Mouse (Mus musculus) MEL (cell line): ENCODE measurements at regions not wholly inside any gene's neighbourhood (a gene's known extent, or its start where the extent isn't known, plus 50 kb on each side); places are given as distances from the start of the nearest gene placed in this dataset.
A peak's percentile ranks its signal among the peaks of the same experiment; 100 is the strongest.

ENCODE experiments used
- DNase-seq: peaks from one replicate; pipeline ENCODE4 v3.0.0; 2011; ENCODE audit warnings: low read depth, low spot score
- H3K27ac ChIP-seq: 2 replicates; pipeline ENCODE4 v1.5.1; 2012; ENCODE audit warnings: low read depth, mild to moderate bottlenecking, control low read depth, low read length, moderate library complexity; ENCODE audit not compliant: control insufficient read depth
- H3K27me3 ChIP-seq, 2 experiments: fragments of 150-350 bp in 1 of 2; sonication (generic) in 1 of 2; 2 replicates each; pipeline ENCODE4 v1.6.1; 2012; ENCODE audit warnings: low read length in 2 of 2, mild to moderate bottlenecking in 2 of 2, improper control_type of control experiment in 1 of 2, moderate library complexity in 1 of 2; ENCODE audit not compliant: insufficient read depth in 2 of 2, control insufficient read depth in 1 of 2
- H3K36me3 ChIP-seq, 2 experiments: 2 replicates each; pipeline ENCODE4 v1.6.1; 2012 to 2014; ENCODE audit warnings: low read length in 2 of 2, improper control_type of control experiment in 1 of 2, inconsistent platforms in 1 of 2, mild to moderate bottlenecking in 1 of 2; ENCODE audit not compliant: insufficient read depth in 2 of 2, control insufficient read depth in 1 of 2
- H3K4me1 ChIP-seq, 2 experiments: fragments of 150-350 bp in 1 of 2; sonication (generic) in 1 of 2; 2 replicates each; pipeline ENCODE4 v1.6.1; 2012; ENCODE audit warnings: low read length in 2 of 2, improper control_type of control experiment in 1 of 2, mild to moderate bottlenecking in 1 of 2; ENCODE audit not compliant: insufficient read depth in 2 of 2, control insufficient read depth in 1 of 2
- H3K4me3 ChIP-seq, 2 experiments: fragments of 150-350 bp in 1 of 2; sonication (generic) in 1 of 2; 2 replicates each; pipeline ENCODE4 v1.5.1; 2012; ENCODE audit warnings: low read depth in 2 of 2, low read length in 2 of 2, mild to moderate bottlenecking in 2 of 2, moderate library complexity in 2 of 2, control low read depth in 1 of 2, improper control_type of control experiment in 1 of 2; ENCODE audit not compliant: control insufficient read depth in 1 of 2, insufficient read depth in 1 of 2
- H3K79me2 ChIP-seq: 2 replicates; pipeline ENCODE4 v1.6.1; 2012; ENCODE audit warnings: mild to moderate bottlenecking, low read length, moderate library complexity; ENCODE audit not compliant: control insufficient read depth, poor library complexity, insufficient read depth
- H3K9ac ChIP-seq: 2 replicates; pipeline ENCODE4 v1.6.1; 2012; ENCODE audit warnings: low read depth, mild to moderate bottlenecking, control low read depth, low read length, moderate library complexity; ENCODE audit not compliant: control insufficient read depth, poor library complexity, severe bottlenecking
- H3K9me3 ChIP-seq: fragments of 150-350 bp; sonication (generic); replicated peaks from 2 replicates; pipeline ENCODE4 v1.6.1; 2012; ENCODE audit warnings: mild to moderate bottlenecking, low read length, improper control_type of control experiment, moderate library complexity; ENCODE audit not compliant: insufficient read depth
- BHLHE40 ChIP-seq: IDR thresholded peaks from 2 replicates; pipeline ENCODE4 v1.6.1; 2012; ENCODE audit warnings: low read depth, mild to moderate bottlenecking, inconsistent platforms, low read length, improper control_type of control experiment, borderline replicate concordance
- CHD2 ChIP-seq: IDR thresholded peaks from 2 replicates; pipeline ENCODE4 v1.6.1; 2011; ENCODE audit warnings: low read length, improper control_type of control experiment
- E2F4 ChIP-seq: IDR thresholded peaks from 2 replicates; pipeline ENCODE4 v1.6.1; 2011; ENCODE audit warnings: low read depth, low read length, improper control_type of control experiment, borderline replicate concordance
- ELF1 ChIP-seq: IDR thresholded peaks from 2 replicates; pipeline ENCODE4 v1.6.1; 2014; ENCODE audit warnings: low read depth, mild to moderate bottlenecking, inconsistent platforms, low read length, improper control_type of control experiment, moderate library complexity
- EP300 ChIP-seq, 2 experiments: IDR thresholded peaks; 2 replicates each; pipeline ENCODE4 v1.6.1; 2011; ENCODE audit warnings: improper control_type of control experiment in 2 of 2, low read length in 2 of 2, low read depth in 1 of 2, mild to moderate bottlenecking in 1 of 2
- ETS1 ChIP-seq: IDR thresholded peaks from 2 replicates; pipeline ENCODE4 v1.6.1; 2012; ENCODE audit warnings: low read depth, mild to moderate bottlenecking, inconsistent platforms, low read length, improper control_type of control experiment, moderate library complexity
- GABPA ChIP-seq: IDR thresholded peaks from 2 replicates; pipeline ENCODE4 v1.6.1; 2012; ENCODE audit warnings: low read depth, mild to moderate bottlenecking, inconsistent platforms, low read length, improper control_type of control experiment, moderate library complexity
- GATA1 ChIP-seq: IDR thresholded peaks from 2 replicates; pipeline ENCODE4 v1.6.1; 2011; ENCODE audit warnings: low read depth, low read length, improper control_type of control experiment
- HCFC1 ChIP-seq: IDR thresholded peaks from 2 replicates; pipeline ENCODE4 v1.6.1; 2012; ENCODE audit warnings: low read depth, mild to moderate bottlenecking, inconsistent platforms, low read length, improper control_type of control experiment, moderate library complexity
- JUND ChIP-seq: IDR thresholded peaks from 2 replicates; pipeline ENCODE4 v1.6.1; 2011; ENCODE audit warnings: low read depth, mild to moderate bottlenecking, improper control_type of control experiment, low read length
- KAT2A ChIP-seq: conservative IDR thresholded peaks from 2 replicates; pipeline ENCODE4 v1.6.1; 2012; ENCODE audit warnings: low read depth, low read length, improper control_type of control experiment, inconsistent platforms
- MAFK ChIP-seq: IDR thresholded peaks from 2 replicates; pipeline ENCODE4 v1.6.1; 2011; ENCODE audit warnings: low read depth, mild to moderate bottlenecking, low read length, improper control_type of control experiment, borderline replicate concordance
- MAX ChIP-seq: IDR thresholded peaks from 2 replicates; pipeline ENCODE4 v1.6.1; 2011; ENCODE audit warnings: low read length, improper control_type of control experiment
- MAZ ChIP-seq: IDR thresholded peaks from 2 replicates; pipeline ENCODE4 v1.6.1; 2012; ENCODE audit warnings: low read depth, mild to moderate bottlenecking, inconsistent platforms, low read length, improper control_type of control experiment
- MEF2A ChIP-seq: IDR thresholded peaks from 2 replicates; pipeline ENCODE4 v1.6.1; 2014; ENCODE audit warnings: low read depth, mild to moderate bottlenecking, inconsistent platforms, low read length, improper control_type of control experiment; ENCODE audit not compliant: poor library complexity, insufficient replicate concordance, severe bottlenecking; ENCODE audit errors: extremely low read depth
- MXI1 ChIP-seq: IDR thresholded peaks from 2 replicates; pipeline ENCODE4 v1.6.1; 2011; ENCODE audit warnings: mild to moderate bottlenecking, low read depth, low read length, improper control_type of control experiment
- MYB ChIP-seq: IDR thresholded peaks from 2 replicates; pipeline ENCODE4 v1.6.1; 2011; ENCODE audit warnings: mild to moderate bottlenecking, low read depth, low read length, improper control_type of control experiment
- MYC ChIP-seq: IDR thresholded peaks from 2 replicates; pipeline ENCODE4 v1.6.1; 2011; ENCODE audit warnings: low read depth, mild to moderate bottlenecking, low read length, improper control_type of control experiment, moderate library complexity
- NELFE ChIP-seq: IDR thresholded peaks from 2 replicates; pipeline ENCODE4 v1.6.1; 2011; ENCODE audit warnings: low read depth, low read length, improper control_type of control experiment
- NRF1 ChIP-seq: IDR thresholded peaks from 2 replicates; pipeline ENCODE4 v1.6.1; 2014; ENCODE audit warnings: low read depth, mild to moderate bottlenecking, inconsistent platforms, low read length, improper control_type of control experiment, moderate library complexity; ENCODE audit not compliant: poor library complexity, insufficient read depth, severe bottlenecking
- POLR2A ChIP-seq, 2 experiments: IDR thresholded peaks; 2 replicates each; pipeline ENCODE4 v1.6.1; 2011 to 2012; ENCODE audit warnings: low read length in 2 of 2, mild to moderate bottlenecking in 2 of 2, control low read depth in 1 of 2, improper control_type of control experiment in 1 of 2, low read depth in 1 of 2, moderate library complexity in 1 of 2; ENCODE audit not compliant: control insufficient read depth in 1 of 2, insufficient read depth in 1 of 2, poor library complexity in 1 of 2
- POLR2AphosphoS2 ChIP-seq: IDR thresholded peaks from 2 replicates; pipeline ENCODE4 v1.6.1; 2011; ENCODE audit warnings: low read length, improper control_type of control experiment
- POLR2AphosphoS5 ChIP-seq: IDR thresholded peaks from 2 replicates; pipeline ENCODE4 v1.6.1; 2012; ENCODE audit warnings: low read depth, borderline replicate concordance, mild to moderate bottlenecking, inconsistent platforms, low read length, moderate library complexity, mixed read lengths
- RAD21 ChIP-seq: IDR thresholded peaks from 2 replicates; pipeline ENCODE4 v1.6.1; 2011; ENCODE audit warnings: mild to moderate bottlenecking, low read depth, low read length, improper control_type of control experiment
- RCOR1 ChIP-seq: IDR thresholded peaks from 2 replicates; pipeline ENCODE4 v1.6.1; 2012; ENCODE audit warnings: low read depth, mild to moderate bottlenecking, inconsistent platforms, low read length, improper control_type of control experiment
- SIN3A ChIP-seq: IDR thresholded peaks from 2 replicates; pipeline ENCODE4 v1.6.1; 2012; ENCODE audit warnings: low read length, improper control_type of control experiment, inconsistent platforms
- SMC3 ChIP-seq: IDR thresholded peaks from 2 replicates; pipeline ENCODE4 v1.6.1; 2011; ENCODE audit warnings: low read depth, low read length, improper control_type of control experiment
- TAL1 ChIP-seq: IDR thresholded peaks from 2 replicates; pipeline ENCODE4 v1.6.1; 2012; ENCODE audit warnings: mild to moderate bottlenecking, inconsistent platforms, low read length, moderate library complexity, mixed read lengths
- TBP ChIP-seq: IDR thresholded peaks from 2 replicates; pipeline ENCODE4 v1.8.0; 2011; ENCODE audit warnings: low read depth, low read length, improper control_type of control experiment
- TCF12 ChIP-seq: IDR thresholded peaks from 2 replicates; pipeline ENCODE4 v1.6.1; 2014; ENCODE audit warnings: low read depth, mild to moderate bottlenecking, inconsistent platforms, low read length, improper control_type of control experiment, moderate library complexity
- UBTF ChIP-seq: IDR thresholded peaks from 2 replicates; pipeline ENCODE4 v1.6.1; 2012; ENCODE audit warnings: low read depth, mild to moderate bottlenecking, inconsistent platforms, low read length, improper control_type of control experiment, moderate library complexity, borderline replicate concordance; ENCODE audit not compliant: insufficient read depth
- USF1 ChIP-seq: IDR thresholded peaks from 2 replicates; pipeline ENCODE4 v1.6.1; 2014; ENCODE audit warnings: low read depth, mild to moderate bottlenecking, inconsistent platforms, low read length, improper control_type of control experiment, moderate library complexity
- USF2 ChIP-seq, 2 experiments: IDR thresholded peaks; 2 replicates each; pipeline ENCODE4 v1.6.1; 2011 to 2012; ENCODE audit warnings: improper control_type of control experiment in 2 of 2, low read length in 2 of 2, borderline replicate concordance in 1 of 2, inconsistent platforms in 1 of 2, low read depth in 1 of 2, mild to moderate bottlenecking in 1 of 2; ENCODE audit not compliant: insufficient read depth in 1 of 2
- ZC3H11A ChIP-seq: IDR thresholded peaks from 2 replicates; pipeline ENCODE4 v1.6.1; 2012; ENCODE audit warnings: low read depth, mild to moderate bottlenecking, inconsistent platforms, low read length, improper control_type of control experiment
- ZKSCAN1 ChIP-seq: IDR thresholded peaks from 2 replicates; pipeline ENCODE4 v1.6.1; 2012; ENCODE audit warnings: low read depth, mild to moderate bottlenecking, inconsistent platforms, low read length, improper control_type of control experiment, moderate library complexity
- ZMIZ1 ChIP-seq: IDR thresholded peaks from 2 replicates; pipeline ENCODE4 v1.6.1; 2012; ENCODE audit warnings: low read depth, mild to moderate bottlenecking, inconsistent platforms, low read length, improper control_type of control experiment, moderate library complexity
- ZNF384 ChIP-seq: IDR thresholded peaks from 2 replicates; pipeline ENCODE4 v1.6.1; 2012; ENCODE audit warnings: low read depth, mild to moderate bottlenecking, inconsistent platforms, low read length, improper control_type of control experiment

- Histone ChIP-seq H3K27ac (peak overlapping the region; percentile 60), H3K79me2 (no peaks in the 10 kb centered on the region), H3K27me3 (no peaks in the 10 kb centered on the region), H3K36me3 (peaks cover 0 to 25% of the 10 kb centered on the region in 2 experiments; a peak in 2 of 4 replicates), H3K9ac (no peak overlapping the region), H3K4me3 (no peak overlapping the region), H3K9me3 (no peaks in the 10 kb centered on the region), H3K4me1 (peaks cover 14 to 44% of the 10 kb centered on the region in 2 experiments)
- DNase-seq, result peak; percentile 59
- TF ChIP-seq ELF1, result no peak
- peak; percentile 96 for TF ChIP-seq MYB
- peak; percentile 80; the same call in 1 of the 2 replicates for TF ChIP-seq JUND
- peak; percentile 94 for TF ChIP-seq SIN3A
- no peak; the same call in 1 of the 2 replicates for TF ChIP-seq NELFE
- peak; percentile 95 to 99 for TF ChIP-seq EP300 (IDR thresholded peaks at IDR 0.05; ENCODE audit: low read depth in 1 of 2, low read length in 2 of 2)
- TF ChIP-seq UBTF, result no peak
- TF ChIP-seq TAL1, result no peak
- no peak for TF ChIP-seq SMC3
- TF ChIP-seq GABPA, result no peak
- 0 out of 2 replicates have a peak, but pooled peaks have one; percentile 21 for TF ChIP-seq MAFK
- no peak for TF ChIP-seq USF2 (IDR thresholded peaks at IDR 0.05; ENCODE audit: borderline replicate concordance in 1 of 2, insufficient read depth in 1 of 2, low read depth in 1 of 2, low read length in 2 of 2)
- TF ChIP-seq MAZ, result 0 out of 2 replicates have a peak, but pooled peaks have one; percentile 36
- peak; percentile 95 for TF ChIP-seq TCF12
- TF ChIP-seq ZNF384, result no peak
- TF ChIP-seq NRF1, result no peak
- TF ChIP-seq E2F4, result 0 out of 2 replicates have a peak, but pooled peaks have one; percentile 55
- TF ChIP-seq POLR2AphosphoS5, result no peak
- TF ChIP-seq HCFC1, result 0 out of 2 replicates have a peak, but pooled peaks have one; percentile 19
- TF ChIP-seq MYC, result 0 out of 2 replicates have a peak, but pooled peaks have one; percentile 35
- no peak for TF ChIP-seq ZKSCAN1
- no peak for TF ChIP-seq ZC3H11A
- TF ChIP-seq ETS1, result peak; percentile 91
- no peak for TF ChIP-seq POLR2AphosphoS2
- no peak for TF ChIP-seq MXI1
- TF ChIP-seq RAD21, result no peak
- TF ChIP-seq RCOR1, result peak; percentile 68
- TF ChIP-seq ZMIZ1, result no peak
- peak; percentile 51 for TF ChIP-seq KAT2A
- peak; percentile 97 for TF ChIP-seq GATA1
- no peak for TF ChIP-seq CHD2
- TF ChIP-seq MEF2A, result no peak
- TF ChIP-seq POLR2A (IDR thresholded peaks at IDR 0.05; ENCODE audit: control insufficient read depth in 1 of 2, insufficient read depth in 1 of 2, low read depth in 1 of 2, low read length in 2 of 2, poor library complexity in 1 of 2), result no peak; a peak in 1 of 4 replicates
- no peak for TF ChIP-seq USF1
- no peak for TF ChIP-seq TBP
- TF ChIP-seq BHLHE40, result peak; percentile 58; the same call in 1 of the 2 replicates
- peak; percentile 39; the same call in 1 of the 2 replicates for TF ChIP-seq MAX
These were observed 99.1 kb upstream of the Id2 start for GRCm38 (mm10) chr12:25196022-25196421.
